Mouse (Mus musculus) thymus, postnatal 36 days (tissue): ENCODE data around the gene Trim40.

Experiments
- DNase-seq, 2 experiments: peaks; one replicate each; pipeline ENCODE4 v3.0.0; 2022; ENCODE audit warnings: mixed read lengths in 2 of 2

Gene Trim40

GRCm38 (mm10) chr17:36839001-36839400 is 50.9 kb downstream of the Trim40 start:
- no peak for DNase-seq

GRCm38 (mm10) chr17:36836874-36837647 is 52.9 kb downstream of the Trim40 start, which contains the start of gene Trim26:
Gene Trim26, plus strand, starts transcription at chr17:36837134.
- peak; percentile 93 to 94 for DNase-seq

- peak in 1 of 2 experiments; percentile 22 for DNase-seq
Measured at GRCm38 (mm10) chr17:36836427-36836812, 53.5 kb downstream of the Trim40 start.

GRCm38 (mm10) chr17:36835591-36836426 is 54.1 kb downstream of the Trim40 start:
- peak; percentile 61 to 70 for DNase-seq

GRCm38 (mm10) chr17:36832694-36833093 is 57.2 kb downstream of the Trim40 start:
- DNase-seq, result no peak
